Mouse (Mus musculus) CH12.LX (cell line): Measurements from ENCODE around the gene Edar. TPM values are rescaled to one million over a fixed set of nuclear protein-coding genes. Genes with fewer than 3 reads are reported as not detected.

Experiments used
- polyA plus RNA-seq: library from polyadenylated mRNA; unstranded; fragments of >175 nt; gene quantifications from 2 replicates; pipeline ENCODE4 v1.2.1, GENCODE M21; 2012; ENCODE audit warnings: low read depth; ENCODE audit not compliant: insufficient read length
- total RNA-seq, 2 experiments: library from RNA; depleted of rRNA; stranded (reverse); fragments of 300-350 nt in 1 of 2; fragments of >200 nt in 1 of 2; gene quantifications; 2 replicates each; pipeline ENCODE4 v1.2.3; 2012 to 2014

Edar gene
- total and polyA plus RNA-seq, 3 experiments: not detected

Other genes starting within 250 kb of the Edar start
- 45.0 and 59.3 TPM in 2 replicates for gene Ranbp2, start 228.7 kb downstream of the Edar start, total RNA-seq (2012; rRNA removed)
- gene Ranbp2, start 228.7 kb downstream of the Edar start, total RNA-seq (2014; rRNA removed): 53.4 and 64.1 TPM in 2 replicates
- 49.5 and 56.3 TPM in 2 replicates for gene Ranbp2, start 228.7 kb downstream of the Edar start, polyA plus RNA-seq
- gene Ccdc138, start 177.7 kb downstream of the Edar start, total RNA-seq (2012; rRNA removed): 1.7 TPM in 2 replicates
- gene Ccdc138, start 177.7 kb downstream of the Edar start, total RNA-seq (2014; rRNA removed): 3.1 and 3.3 TPM in 2 replicates
- 2.2 and 2.4 TPM in 2 replicates for gene Ccdc138, start 177.7 kb downstream of the Edar start, polyA plus RNA-seq
- gene Gm17542, start 42.6 kb upstream of the Edar start, total RNA-seq (2012; rRNA removed): not detected in 2 replicates
- gene Gm17542, start 42.6 kb upstream of the Edar start, total RNA-seq (2014; rRNA removed): not detected in 2 replicates
- gene Gm17542, start 42.6 kb upstream of the Edar start, polyA plus RNA-seq: not detected in 2 replicates
- not detected in 2 replicates for gene Sh3rf3, start 137.7 kb upstream of the Edar start, total RNA-seq (2012; rRNA removed)
- gene Sh3rf3, start 137.7 kb upstream of the Edar start, total RNA-seq (2014; rRNA removed): 0.05 and 0.13 TPM in 2 replicates
- 0.64 and 0.65 TPM in 2 replicates for gene Sh3rf3, start 137.7 kb upstream of the Edar start, polyA plus RNA-seq